Mouse (Mus musculus) naive thymus-derived CD4-positive, alpha-beta T cell, adult 2 months (primary cell): ENCODE measurements around the gene Rad9b.

Source experiments
- DNase-seq: peaks from one replicate; pipeline ENCODE4 v3.0.0-alpha.2; 2011; ENCODE audit warnings: low read depth

The Rad9b gene

DNA sequence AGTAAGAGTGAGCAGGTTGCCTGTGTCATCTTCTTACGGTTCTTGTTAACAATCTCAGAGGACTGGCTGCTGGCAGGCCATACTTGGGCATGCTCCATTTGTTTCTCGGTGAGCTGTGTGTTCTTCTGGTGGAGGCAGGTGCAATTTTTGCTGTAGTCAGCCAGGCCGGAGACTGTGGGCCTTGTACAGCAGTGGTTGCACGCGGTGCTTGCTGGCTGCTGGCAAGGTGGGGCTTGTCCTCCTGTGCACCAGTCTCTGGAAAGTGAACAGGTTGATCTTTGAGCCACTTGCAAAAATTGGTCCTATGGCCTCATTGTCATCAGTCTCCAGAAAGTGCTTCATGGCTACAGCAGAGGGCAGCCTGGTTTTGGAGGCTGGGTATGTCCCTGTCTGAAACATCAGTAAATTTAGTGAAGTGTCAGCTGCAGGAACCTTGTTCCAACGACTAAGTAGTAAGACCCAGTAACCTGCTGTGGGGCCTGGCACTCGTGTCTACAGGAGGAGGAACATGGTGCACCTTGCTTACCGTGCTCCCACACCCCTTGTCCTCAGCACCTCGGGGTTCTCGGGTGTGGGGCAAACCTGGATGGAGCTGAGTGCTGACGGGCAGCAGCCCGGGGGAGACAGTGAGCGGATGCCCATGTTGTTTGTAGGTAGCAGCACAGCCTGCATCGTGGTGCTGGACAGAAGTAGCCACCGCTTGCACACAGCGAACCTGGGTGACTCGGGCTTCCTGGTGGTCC lies 40.9 kb downstream of the Rad9b start:
- no peak for DNase-seq

DNA sequence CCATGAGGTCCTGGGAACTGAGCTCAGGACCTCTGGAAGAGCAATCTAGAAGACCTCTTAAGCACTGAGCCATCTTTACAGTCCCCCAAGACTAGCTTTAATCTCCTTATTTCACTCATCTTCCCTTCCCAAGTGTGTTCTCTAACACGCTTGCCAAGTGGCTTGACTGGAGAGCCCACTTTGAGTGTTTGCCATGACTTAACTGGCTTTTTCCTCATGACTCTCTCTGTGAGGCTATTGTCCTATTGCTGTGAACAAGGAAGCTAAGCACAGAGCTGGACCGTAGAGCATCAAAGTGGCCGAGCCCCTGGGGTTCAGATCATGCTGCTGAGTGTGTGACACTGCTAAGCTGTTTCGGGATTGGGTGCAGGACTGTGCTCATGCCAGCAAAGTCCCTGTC lies 41.7 kb downstream of the Rad9b start:
- DNase-seq, result no peak

GRCm38 (mm10) chr5:122311692-122312091 lies 42.3 kb downstream of the Rad9b start:
- DNase-seq, result no peak

- peak; percentile 49 for DNase-seq
These were observed 43.3 kb downstream of the Rad9b start for GRCm38 (mm10) chr5:122310699-122311098.

- no peak for DNase-seq
These were observed 47.5 kb downstream of the Rad9b start for GRCm38 (mm10) chr5:122306536-122306935.

GRCm38 (mm10) chr5:122305472-122305871 lies 48.6 kb downstream of the Rad9b start:
- no peak for DNase-seq

DNA sequence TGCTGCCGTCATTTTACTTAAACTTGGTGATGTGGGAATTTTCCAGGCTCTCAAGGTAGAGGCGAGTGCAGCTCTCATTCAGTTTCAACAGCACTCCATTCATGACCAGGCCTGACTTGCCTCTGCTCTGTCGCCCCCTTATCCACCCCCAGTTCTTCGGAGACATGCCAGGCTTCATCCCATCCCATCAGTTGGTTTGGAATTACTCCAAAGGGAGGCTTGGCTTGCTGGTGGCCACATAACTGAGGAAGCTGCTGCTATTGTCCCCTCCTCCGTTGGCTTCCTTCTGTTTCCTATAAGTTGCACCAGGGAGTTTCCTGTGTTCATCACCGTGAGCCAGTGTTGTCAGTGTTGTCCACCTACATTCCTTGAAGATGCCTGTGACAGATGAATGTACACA lies 49.5 kb downstream of the Rad9b start:
- DNase-seq, result no peak

- DNase-seq, result no peak
These were observed 50.1 kb downstream of the Rad9b start for GRCm38 (mm10) chr5:122303937-122304336.

DNA sequence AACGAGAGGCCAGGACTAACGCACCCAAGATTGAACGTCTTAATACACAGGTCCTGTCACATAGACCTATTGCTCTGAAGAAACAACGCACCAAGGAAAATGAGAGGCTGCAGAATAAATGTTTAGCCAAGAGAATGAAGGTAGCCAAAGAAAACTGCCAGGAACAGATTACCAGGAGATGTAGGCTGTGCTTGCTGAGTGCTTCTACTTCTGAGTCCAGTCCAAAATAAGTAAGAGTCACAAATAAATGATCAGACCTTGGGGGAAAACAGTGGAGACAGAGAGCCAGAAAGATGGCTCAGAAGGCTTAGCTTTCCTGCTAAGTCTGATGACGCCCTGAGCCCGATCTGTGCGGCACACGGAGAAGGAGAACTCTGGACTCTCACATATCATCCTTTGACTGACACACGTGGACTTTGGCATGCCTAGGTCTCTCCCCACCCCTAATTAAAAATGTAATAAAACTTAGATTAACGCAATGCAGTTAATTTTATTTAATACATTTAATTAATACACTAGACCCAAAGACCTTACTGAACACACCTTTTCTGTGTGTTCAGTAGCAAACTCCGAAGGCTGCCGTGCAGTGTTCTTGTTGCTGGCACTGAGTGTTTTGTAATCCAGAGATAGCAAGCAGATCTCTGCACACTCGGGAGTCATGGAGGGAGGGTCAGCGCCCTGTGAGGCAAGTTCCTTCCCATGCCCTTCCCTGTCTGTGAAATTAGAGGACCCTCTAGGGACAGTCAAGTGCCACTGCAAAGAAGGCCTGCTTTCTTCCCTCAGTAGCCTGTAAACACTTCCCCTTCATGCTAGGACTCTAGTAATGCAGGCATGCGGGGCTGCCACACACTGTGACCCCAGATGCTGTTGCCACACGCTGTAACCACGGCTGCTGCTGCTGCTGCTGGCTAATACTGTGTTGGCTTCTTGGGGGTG lies 51.0 kb downstream of the Rad9b start:
- DNase-seq, result no peak

- DNase-seq, result no peak
These were observed 53.9 kb downstream of the Rad9b start for GRCm38 (mm10) chr5:122300071-122300518.

DNA sequence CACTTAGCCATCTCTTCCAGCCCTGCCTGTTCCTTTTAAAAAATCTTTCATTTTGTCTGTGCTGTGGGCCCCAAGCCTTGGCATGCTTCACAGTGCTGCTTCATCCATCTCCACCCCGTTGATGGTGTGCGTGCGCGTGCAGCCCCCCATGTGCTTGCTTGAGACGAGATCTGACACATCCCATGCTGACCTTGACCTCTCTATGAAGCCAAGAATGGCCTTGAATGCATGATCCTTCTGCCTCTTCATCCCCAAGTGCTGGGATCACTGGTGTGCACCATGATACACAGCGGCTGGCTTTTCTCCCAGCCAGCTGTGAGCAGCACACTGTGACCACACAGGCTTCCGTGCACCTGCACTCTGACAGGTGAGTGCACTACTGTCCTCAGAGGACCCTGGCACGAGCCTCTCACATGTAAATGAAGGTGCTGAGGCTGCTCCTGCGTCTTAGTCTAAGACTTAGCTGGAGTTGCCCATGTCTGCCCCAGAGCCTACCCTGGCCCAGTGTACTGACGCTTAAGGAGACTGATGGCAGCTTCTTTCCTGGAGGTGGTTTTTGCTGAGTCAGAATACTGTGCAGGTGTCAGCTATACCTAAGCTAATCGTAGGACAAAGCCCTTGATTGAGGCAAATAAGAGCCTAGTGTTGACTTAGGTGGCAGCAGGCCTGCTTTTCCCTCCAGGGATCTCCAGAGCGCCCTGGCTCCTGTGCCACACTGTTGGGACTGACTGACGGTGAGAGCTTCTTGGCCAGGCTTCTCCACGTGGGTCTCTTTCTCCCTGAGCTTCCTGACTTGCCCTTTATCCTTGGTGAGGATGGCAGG lies 58.7 kb downstream of the Rad9b start:
- no peak for DNase-seq

DNA sequence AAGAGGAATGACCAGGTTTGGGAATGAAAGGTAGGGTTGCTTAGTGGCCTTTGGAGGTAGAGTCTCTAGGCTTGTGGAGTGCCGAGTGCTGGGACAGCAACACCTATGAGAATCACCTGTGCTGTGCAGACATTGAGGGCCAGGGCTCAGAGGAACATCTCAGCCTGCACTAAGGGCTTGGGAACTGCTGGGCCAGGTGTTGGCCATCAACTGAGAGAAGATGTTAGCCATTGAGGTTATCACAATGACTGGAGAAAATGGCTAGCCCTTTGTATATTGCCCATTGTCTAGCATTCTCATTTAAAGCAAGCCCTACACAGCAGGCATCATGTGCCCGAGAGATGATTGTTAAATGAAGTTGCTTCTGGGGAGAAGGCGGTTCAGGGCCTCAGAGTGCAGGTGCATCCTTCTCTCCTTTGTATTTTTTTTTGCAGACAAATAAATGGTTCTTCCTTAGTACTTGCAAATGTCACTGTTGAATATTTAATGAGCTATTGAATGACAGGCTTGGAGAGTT lies 59.8 kb downstream of the Rad9b start:
- DNase-seq, result no peak

DNA sequence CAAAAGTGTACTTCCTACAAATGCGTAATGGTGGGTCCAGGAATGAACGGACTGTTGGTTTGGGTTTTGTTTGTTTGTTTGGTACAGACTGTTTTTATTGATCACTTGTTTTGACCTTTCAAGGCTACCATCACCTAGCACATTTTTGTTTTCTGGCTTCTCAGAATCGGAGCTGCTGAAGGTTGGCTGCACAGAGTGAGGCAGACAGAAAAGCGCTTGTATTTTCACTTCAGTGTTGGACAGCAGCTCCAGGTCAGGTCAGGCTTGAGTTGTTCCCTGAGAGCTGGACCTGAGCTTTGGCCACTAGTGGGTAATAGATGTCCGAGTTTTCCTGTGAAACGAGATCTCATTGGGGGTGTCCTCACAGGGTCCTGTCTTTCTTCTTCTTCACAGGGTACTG lies 60.9 kb downstream of the Rad9b start:
- DNase-seq, result no peak

GRCm38 (mm10) chr5:122291553-122292339 lies 62.3 kb downstream of the Rad9b start:
- peak; percentile 68 for DNase-seq

- peak; percentile 62 for DNase-seq
These were observed 62.9 kb downstream of the Rad9b start for GRCm38 (mm10) chr5:122291149-122291548.

DNA sequence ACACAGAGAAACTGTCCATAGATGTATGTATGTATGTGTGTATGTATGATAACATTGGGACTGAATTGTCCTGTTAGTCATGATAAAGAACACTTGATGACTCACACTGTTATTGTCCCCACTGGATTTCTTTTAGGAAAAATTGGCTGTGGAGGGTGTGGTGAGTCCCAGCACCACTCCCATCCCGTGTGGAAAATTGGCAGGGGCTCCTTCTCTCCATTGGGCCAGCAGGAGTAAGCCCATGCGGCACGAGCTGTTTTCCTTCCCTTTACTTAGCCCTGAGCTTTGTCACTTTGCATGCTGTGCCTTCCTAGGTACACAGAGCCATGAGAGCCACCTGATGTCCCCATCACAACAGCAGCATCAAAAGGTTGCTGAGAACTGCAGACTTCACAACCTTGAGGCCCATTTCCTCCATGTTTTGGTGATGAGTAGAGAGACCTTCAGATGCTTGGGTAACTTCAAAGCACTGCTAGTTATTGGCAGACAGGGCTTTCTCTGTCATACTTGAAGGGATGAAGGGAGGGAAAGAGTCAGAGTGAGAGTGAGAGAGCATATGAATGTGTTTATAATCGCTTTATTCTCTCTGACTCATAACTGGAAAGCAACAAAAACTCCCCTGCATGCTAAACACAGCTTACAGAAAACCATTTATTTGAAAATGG lies 65.8 kb downstream of the Rad9b start:
- DNase-seq, result peak; percentile 89

DNA sequence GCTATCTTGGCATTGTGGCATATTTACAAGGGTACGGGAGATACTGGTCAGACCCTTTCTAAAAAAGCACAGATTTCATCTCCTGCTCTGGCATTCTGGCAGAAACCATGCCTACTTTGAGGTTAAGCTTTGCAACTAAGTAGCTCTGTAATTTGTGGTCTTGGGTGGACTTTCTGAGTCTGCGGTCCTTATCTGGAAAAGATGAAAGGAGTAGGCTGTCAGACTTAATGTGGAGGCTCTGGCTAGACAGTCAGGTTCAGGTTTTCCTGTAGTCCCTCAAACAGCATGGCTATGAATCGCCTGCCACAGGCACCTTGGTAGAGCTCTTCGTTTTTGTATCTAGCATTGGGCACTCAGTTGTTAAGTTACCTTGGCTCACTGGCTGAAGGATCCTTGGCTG lies 67.0 kb downstream of the Rad9b start:
- DNase-seq, result peak; percentile 43

GRCm38 (mm10) chr5:122286191-122286590 lies 67.8 kb downstream of the Rad9b start:
- DNase-seq, result no peak

GRCm38 (mm10) chr5:122285767-122286150 lies 68.3 kb downstream of the Rad9b start:
- peak; percentile 62 for DNase-seq

DNA sequence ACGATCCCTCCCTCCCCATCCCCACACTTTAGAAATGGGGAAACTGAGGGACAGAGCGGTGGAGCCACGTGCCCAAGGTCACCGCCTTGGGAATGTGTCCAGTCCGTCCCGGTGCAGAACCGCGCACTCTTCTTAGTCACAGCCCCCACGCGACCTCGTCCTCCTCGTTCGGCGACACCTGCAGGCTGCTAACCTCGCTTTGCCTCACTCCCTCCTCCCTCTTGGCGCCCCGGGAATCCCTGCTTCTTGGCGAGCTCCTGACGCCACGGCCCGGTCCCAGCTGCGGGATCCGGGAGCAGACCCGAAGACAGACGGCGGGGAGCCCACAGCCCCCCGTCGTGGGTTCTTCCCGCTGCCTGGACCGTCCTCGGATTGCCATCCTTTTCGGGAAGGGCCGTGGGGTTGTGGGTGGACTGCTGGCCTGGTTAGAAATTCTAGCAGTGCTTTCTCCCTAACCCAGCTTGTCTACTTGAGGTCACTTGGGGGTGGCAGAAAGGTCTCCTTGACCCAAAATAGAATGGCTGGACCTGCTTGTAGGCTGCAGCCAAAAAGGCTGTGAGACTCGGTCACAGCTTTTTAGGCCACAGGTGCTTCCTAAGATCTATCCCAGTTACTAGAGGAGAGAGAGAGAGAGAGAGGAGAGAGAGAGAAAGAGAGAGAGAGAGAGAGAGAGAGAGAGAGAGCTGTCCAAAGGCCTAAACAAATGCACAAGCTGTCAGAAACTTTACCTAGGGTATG lies 68.8 kb downstream of the Rad9b start:
- DNase-seq, result peak; percentile 43
